Mouse (Mus musculus) embryo, embryonic 11.5 days (tissue): ENCODE results near the gene Acads.
"Not testable (repeated sequence)": the region's sequence is repeated elsewhere in the genome, so short reads cannot be mapped to it uniquely, and the experiment has no call there.

Source experiments
- DNase-seq: peaks from one replicate; pipeline ENCODE4 v3.0.0-alpha.2; 2012; ENCODE audit warnings: low read depth, low spot score

The Acads gene

GRCm38 (mm10) chr5:115125211-115125871 is 6.2 kb upstream of the Acads start:
- DNase-seq, result peak; percentile 58

GRCm38 (mm10) chr5:115124690-115125089 is 5.5 kb upstream of the Acads start:
- DNase-seq, result no peak

- no peak for DNase-seq
Observed at GRCm38 (mm10) chr5:115120978-115121377, 1.8 kb upstream of the Acads start.

GRCm38 (mm10) chr5:115117467-115117866 is 1.7 kb downstream of the Acads start:
- no peak for DNase-seq

GRCm38 (mm10) chr5:115116426-115116825 is 2.7 kb downstream of the Acads start:
- no peak for DNase-seq

- no peak for DNase-seq
Observed at GRCm38 (mm10) chr5:115114501-115114900, 4.6 kb downstream of the Acads start.

- DNase-seq, result no peak
Observed at GRCm38 (mm10) chr5:115113244-115113643, 5.9 kb downstream of the Acads start.

- DNase-seq, result no peak
Observed at GRCm38 (mm10) chr5:115111156-115111555, 8.0 kb downstream of the Acads start.

- DNase-seq, result not testable (repeated sequence)
Observed at GRCm38 (mm10) chr5:115103253-115103652, 15.9 kb downstream of the Acads start.

GRCm38 (mm10) chr5:115102231-115102630 is 16.9 kb downstream of the Acads start:
- no peak for DNase-seq

GRCm38 (mm10) chr5:115100473-115100872 is 18.7 kb downstream of the Acads start:
- DNase-seq, result no peak

GRCm38 (mm10) chr5:115099991-115100390 is 19.2 kb downstream of the Acads start:
- DNase-seq, result no peak

- no peak for DNase-seq
Observed at GRCm38 (mm10) chr5:115099530-115099929, 19.6 kb downstream of the Acads start.

GRCm38 (mm10) chr5:115098195-115098594 is 21.0 kb downstream of the Acads start, which contains the start of gene Gm10401:
TSS of gene Gm10401 (minus strand) at chr5:115098295.
- DNase-seq, result no peak

GRCm38 (mm10) chr5:115091776-115092175 is 27.4 kb downstream of the Acads start:
- DNase-seq, result no peak

- no peak for DNase-seq
Observed at GRCm38 (mm10) chr5:115091015-115091414, 28.1 kb downstream of the Acads start.

- no peak for DNase-seq
Observed at GRCm38 (mm10) chr5:115089592-115090268, 29.4 kb downstream of the Acads start.

GRCm38 (mm10) chr5:115085675-115086074 is 33.5 kb downstream of the Acads start:
- DNase-seq, result no peak

GRCm38 (mm10) chr5:115083492-115083891 is 35.7 kb downstream of the Acads start:
- DNase-seq, result no peak

- DNase-seq, result no peak
Observed at GRCm38 (mm10) chr5:115081636-115082035, 37.5 kb downstream of the Acads start.

- peak; percentile 40 for DNase-seq
Observed at GRCm38 (mm10) chr5:115076144-115076901, 42.8 kb downstream of the Acads start.

GRCm38 (mm10) chr5:115074749-115075148 is 44.4 kb downstream of the Acads start:
- DNase-seq, result no peak
